Mouse (Mus musculus) embryonic fibroblast, embryonic 13.5 days (primary cell): ENCODE measurements around the gene Mansc1.

Source experiments
- CTCF ChIP-seq: IDR thresholded peaks from 2 replicates; pipeline ENCODE4 v1.5.1; 2011; ENCODE audit warnings: mild to moderate bottlenecking, control low read depth, low read length, moderate library complexity, borderline replicate concordance; ENCODE audit not compliant: insufficient read depth
- POLR2A ChIP-seq: IDR thresholded peaks from 2 replicates; pipeline ENCODE4 v1.6.1; 2011; ENCODE audit warnings: low read depth, mild to moderate bottlenecking, control low read depth, low read length, moderate library complexity

GRCm38 (mm10) chr6:134636476-134636875 is 4.2 kb upstream of the Mansc1 start:
- TF ChIP-seq CTCF = no peak
- TF ChIP-seq POLR2A = no peak
